Mouse (Mus musculus): ENCODE results near the gene Gal3st2c. TPM values are rescaled to one million over a fixed set of nuclear protein-coding genes. Genes with fewer than 3 reads are reported as not detected.
"Not testable (repeated sequence)": the region's sequence is repeated elsewhere in the genome, so short reads cannot be mapped to it uniquely, and the experiment has no call there.

The Gal3st2c gene
- polyA plus RNA-seq, 1 experiment from 2014 or later, result not detected

DNA sequence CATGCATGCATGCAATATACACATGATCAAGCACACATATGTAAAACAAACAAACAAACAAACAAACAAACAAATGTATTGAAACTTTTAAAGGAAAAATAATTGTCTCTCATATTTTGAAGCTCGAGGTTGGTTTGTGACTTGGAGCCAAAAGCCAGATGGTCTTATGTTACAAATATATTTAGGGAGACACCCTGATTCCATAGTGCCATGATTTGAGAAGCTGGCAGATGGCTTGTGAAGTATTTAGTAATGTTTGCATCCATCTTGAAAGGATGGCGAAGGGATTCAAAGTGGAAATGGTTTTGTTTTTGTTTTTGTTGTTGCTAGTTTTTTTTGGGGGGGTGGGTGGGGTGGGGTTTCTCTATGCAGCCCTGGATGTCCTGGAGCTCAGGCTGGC, 10.7 kb downstream of the Gal3st2c start:
- Histone ChIP-seq H3K36me3 (no peaks in the 10 kb centered on the region), H3K4me1 (replicated peaks) (no peaks in the 10 kb centered on the region), H3K27ac (no peak overlapping the region), H3K27me3 (no peaks in the 10 kb centered on the region), H3K9ac (replicated peaks) (no peak overlapping the region), H3K4me3 (replicated peaks) (no peak overlapping the region), H3K9me3 (no peaks in the 10 kb centered on the region), H3K4me2 (no peak overlapping the region)
- ATAC-seq (ENCODE audit: insufficient number of reproducible peaks, insufficient read depth, low FRiP score, low TSS enrichment, low read depth), result no peak
- WGBS, result 78% methylated on average over 2 of the region's 2 CpGs

DNA sequence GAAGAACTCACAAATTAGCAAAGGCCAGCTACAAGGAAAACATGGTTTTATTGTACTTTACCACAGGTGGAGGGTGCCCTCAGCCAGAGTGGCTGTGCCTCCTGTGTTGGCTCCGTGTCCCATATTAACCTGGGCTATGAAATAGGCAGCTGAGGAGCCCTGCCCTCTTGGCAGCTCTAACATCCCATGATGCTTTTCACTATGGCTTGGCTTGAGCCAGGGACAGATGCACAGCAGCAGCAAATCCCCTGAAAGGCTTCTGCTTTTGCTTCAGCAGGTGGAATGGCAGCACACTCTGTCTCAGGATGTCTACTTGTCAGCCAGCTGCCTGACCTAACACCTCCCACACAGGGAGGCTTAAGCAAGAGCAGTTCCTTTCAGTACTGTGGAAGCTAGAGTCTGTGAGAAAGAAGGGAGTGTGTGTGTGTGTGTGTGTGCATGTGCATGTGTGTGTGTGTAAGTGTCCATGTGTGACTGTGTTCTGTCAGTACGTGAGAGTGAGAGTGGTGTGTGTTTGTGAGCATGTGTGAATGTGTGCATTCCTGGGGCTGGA, 15.7 kb downstream of the Gal3st2c start:
- not testable (repeated sequence) for H3K9ac ChIP-seq (replicated peaks); H3K4me3 ChIP-seq (replicated peaks); H3K27me3 ChIP-seq; H3K36me3 ChIP-seq; H3K4me1 ChIP-seq (replicated peaks); H3K27ac ChIP-seq; ATAC-seq (ENCODE audit: insufficient number of reproducible peaks, insufficient read depth, low FRiP score, low TSS enrichment, low read depth); H3K4me2 ChIP-seq; H3K9me3 ChIP-seq
- 72% methylated on average over 2 of the region's 2 CpGs for WGBS

DNA sequence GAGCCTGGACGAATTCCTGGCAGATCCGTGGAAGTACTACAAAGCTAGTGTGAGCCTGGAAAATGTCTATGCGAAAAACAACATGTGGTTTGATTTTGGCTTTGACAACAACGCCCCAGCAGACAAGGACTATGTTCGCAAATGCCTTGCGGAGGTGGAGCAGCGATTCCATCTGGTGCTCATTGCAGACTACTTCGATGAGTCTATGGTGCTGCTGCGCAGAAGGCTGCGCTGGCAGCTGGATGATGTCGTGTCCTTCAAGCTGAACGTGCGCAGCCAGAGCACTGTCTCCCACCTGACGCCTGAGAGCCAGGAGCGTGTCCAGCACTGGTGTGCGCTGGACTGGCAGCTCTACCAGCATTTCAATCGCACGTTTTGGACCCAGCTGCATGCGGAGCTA, 18.5 kb downstream of the Gal3st2c start:
- H3K27me3 ChIP-seq; H3K9me3 ChIP-seq; H3K4me3 ChIP-seq (replicated peaks); H3K36me3 ChIP-seq; H3K4me1 ChIP-seq (replicated peaks); H3K27ac ChIP-seq; H3K9ac ChIP-seq (replicated peaks); H3K4me2 ChIP-seq: not testable (repeated sequence)
- WGBS, result 76% methylated on average over 16 of the region's 19 CpGs
- peak; percentile 52; the same call in 1 of the 2 replicates for ATAC-seq (ENCODE audit: insufficient number of reproducible peaks, insufficient read depth, low FRiP score, low TSS enrichment, low read depth)

DNA sequence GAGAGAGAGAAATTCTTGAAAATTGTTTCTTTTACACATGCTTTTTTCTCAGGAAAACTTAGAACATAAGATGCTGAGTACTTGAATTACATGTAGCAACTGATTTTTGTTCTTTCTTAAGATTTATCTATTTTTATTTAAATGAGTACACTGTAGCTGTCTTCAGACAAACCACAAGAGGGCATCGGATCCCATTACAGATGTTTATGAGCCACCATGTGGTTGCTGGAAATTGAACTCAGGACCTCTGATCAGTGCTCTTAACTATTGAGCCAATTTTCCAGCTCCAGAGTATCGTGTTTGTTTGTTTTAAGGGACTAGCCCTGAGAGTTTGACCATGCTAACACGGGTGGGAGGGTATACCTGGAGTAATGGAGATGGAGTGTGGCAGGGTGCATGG, 21.3 kb downstream of the Gal3st2c start:
- Histone ChIP-seq H3K27ac (no peak overlapping the region), H3K36me3 (no peaks in the 10 kb centered on the region), H3K9ac (replicated peaks) (no peak overlapping the region), H3K9me3 (no peaks in the 10 kb centered on the region), H3K27me3 (no peaks in the 10 kb centered on the region), H3K4me2 (no peak overlapping the region), H3K4me3 (replicated peaks) (no peak overlapping the region), H3K4me1 (replicated peaks) (no peaks in the 10 kb centered on the region)
- WGBS, result 68% methylated on average over 3 of the region's 3 CpGs
- no peak for ATAC-seq (ENCODE audit: insufficient number of reproducible peaks, insufficient read depth, low FRiP score, low TSS enrichment, low read depth)

DNA sequence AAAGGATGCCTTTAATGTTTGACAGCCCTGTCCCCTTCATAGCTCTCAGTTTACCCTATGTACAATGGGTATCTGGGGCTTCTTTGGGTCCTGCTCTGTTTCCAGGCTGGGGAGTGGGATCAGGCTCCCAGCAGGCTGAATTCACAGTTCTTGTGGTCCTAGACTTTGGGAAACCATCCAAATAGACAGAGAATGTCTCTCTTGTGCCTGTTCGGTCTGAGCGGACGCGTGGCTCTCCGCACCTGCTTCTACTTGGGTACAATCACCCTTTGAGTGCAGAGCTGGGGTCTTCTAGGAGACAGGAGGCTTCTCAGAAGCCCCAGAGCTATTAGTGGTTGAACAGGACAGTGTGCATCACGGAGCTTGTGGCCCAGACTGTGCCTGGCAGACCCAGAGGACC, 29.8 kb downstream of the Gal3st2c start, which contains the start of gene Neu4:
Gene Neu4, plus strand, starts transcription at position 301 of the 400 bp plus-strand sequence.
- no peak for ATAC-seq (ENCODE audit: insufficient number of reproducible peaks, insufficient read depth, low FRiP score, low TSS enrichment, low read depth)
- Histone ChIP-seq H3K36me3 (no peaks in the 10 kb centered on the region), H3K9me3 (no peaks in the 10 kb centered on the region), H3K4me3 (replicated peaks) (no peak within 1 kb of the TSS), H3K27ac (no peak within 1 kb of the TSS), H3K27me3 (no peaks in the 10 kb centered on the region), H3K4me1 (replicated peaks) (no peaks in the 10 kb centered on the region), H3K4me2 (no peak within 1 kb of the TSS), H3K9ac (replicated peaks) (no peak within 1 kb of the TSS)
- WGBS, result 83% methylated on average over 6 of the region's 6 CpGs

DNA sequence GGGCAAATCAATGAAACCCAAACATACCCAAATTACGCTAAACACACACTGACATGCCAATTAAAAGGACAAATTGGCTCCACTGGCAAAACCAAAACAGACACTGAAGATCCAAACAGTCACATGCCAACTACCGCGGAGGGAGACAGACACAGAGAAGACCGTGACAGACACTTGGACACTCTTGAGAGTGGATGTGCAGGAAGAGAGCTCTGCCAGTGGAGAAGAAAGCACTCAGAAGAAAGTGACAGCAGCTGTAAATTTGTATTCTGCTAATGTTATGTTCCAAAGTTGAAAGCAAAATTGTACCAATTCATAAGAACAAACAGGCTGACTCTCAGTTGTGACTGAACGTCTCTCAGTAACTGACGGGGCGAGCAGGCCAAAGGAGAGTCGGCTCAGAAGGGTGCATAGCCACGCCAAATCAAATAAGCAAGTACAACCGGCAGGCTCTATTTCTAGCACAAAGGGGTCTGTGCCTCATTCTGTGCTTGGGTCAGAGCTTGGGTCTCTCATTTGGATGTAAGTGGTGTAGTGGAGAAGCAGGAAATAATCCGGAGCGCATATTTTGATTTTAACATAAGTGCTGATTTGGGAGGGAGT, 37.3 kb downstream of the Gal3st2c start:
- Histone ChIP-seq H3K4me1 (replicated peaks) (no peaks in the 10 kb centered on the region), H3K9ac (replicated peaks) (no peak overlapping the region), H3K4me3 (replicated peaks) (no peak overlapping the region), H3K9me3 (no peaks in the 10 kb centered on the region), H3K27me3 (no peaks in the 10 kb centered on the region), H3K27ac (no peak overlapping the region), H3K4me2 (no peak overlapping the region), H3K36me3 (no peaks in the 10 kb centered on the region)
- no peak for ATAC-seq (ENCODE audit: insufficient number of reproducible peaks, insufficient read depth, low FRiP score, low TSS enrichment, low read depth)
- 90% methylated on average over 12 of the region's 12 CpGs for WGBS

DNA sequence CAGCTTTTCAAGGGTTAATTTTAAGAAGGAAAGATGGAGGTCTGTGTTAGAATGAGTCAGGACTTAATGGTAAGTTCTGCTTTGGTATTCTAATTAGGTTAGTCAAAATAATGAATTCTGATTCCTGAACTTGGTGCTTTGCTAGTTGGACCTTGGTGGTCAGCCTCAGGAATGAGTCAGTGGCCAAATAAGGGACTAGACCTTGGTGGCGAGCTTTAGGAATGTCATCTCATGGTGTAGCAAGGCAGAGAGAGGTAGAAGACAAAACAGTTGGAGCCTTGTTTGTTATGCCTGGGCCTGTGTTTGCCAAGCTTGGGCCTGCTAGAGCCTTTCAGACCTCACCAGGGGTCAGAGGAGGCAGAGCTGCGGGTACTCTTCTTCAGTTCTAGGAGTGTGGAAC, 38.4 kb downstream of the Gal3st2c start:
- H3K4me1 ChIP-seq (replicated peaks), result no peaks in the 10 kb centered on the region
- no peak for ATAC-seq (ENCODE audit: insufficient number of reproducible peaks, insufficient read depth, low FRiP score, low TSS enrichment, low read depth)
- H3K27ac ChIP-seq, result no peak overlapping the region
- no peaks in the 10 kb centered on the region for H3K9me3 ChIP-seq
- no peaks in the 10 kb centered on the region for H3K36me3 ChIP-seq
- WGBS, result 94% methylated on average over 2 of the region's 2 CpGs
- H3K9ac ChIP-seq (replicated peaks), result no peak overlapping the region
- no peak overlapping the region for H3K4me2 ChIP-seq
- H3K27me3 ChIP-seq, result no peaks in the 10 kb centered on the region
- no peak overlapping the region for H3K4me3 ChIP-seq (replicated peaks)

DNA sequence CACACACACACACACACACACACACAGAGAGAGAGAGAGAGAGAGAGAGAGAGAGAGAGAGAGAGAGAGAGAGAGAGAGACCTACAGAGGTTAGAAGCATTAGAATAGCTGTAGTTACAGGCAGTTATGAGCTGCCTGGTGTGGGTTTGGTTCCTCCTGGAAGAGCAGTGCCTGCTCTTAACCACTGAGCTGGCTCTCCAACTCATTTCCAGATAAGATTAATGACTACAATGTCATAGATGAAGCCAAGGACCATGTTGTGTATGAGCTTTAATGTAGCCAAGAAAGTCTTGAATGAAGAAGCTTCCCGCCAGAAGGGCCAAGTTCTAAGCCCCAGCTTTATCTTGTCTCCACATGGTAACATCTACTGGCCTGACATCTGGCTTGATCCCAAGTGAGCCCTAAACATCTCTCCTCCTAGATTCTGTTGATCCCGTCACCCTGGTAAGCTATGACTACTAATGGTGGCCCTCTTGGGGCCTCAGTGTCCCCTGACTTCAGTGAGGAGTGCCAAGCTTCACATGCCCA, 42.8 kb downstream of the Gal3st2c start:
- no peak overlapping the region for H3K4me2 ChIP-seq
- 91% methylated on average over 2 of the region's 2 CpGs for WGBS
- no peaks in the 10 kb centered on the region for H3K9me3 ChIP-seq
- ATAC-seq (ENCODE audit: insufficient number of reproducible peaks, insufficient read depth, low FRiP score, low TSS enrichment, low read depth), result no peak
- no peaks in the 10 kb centered on the region for H3K27me3 ChIP-seq
- H3K36me3 ChIP-seq, result no peaks in the 10 kb centered on the region
- peaks cover 9% of the 10 kb centered on the region for H3K4me1 ChIP-seq (replicated peaks)
- H3K4me3 ChIP-seq (replicated peaks), result no peak overlapping the region
- no peak overlapping the region for H3K27ac ChIP-seq
- H3K9ac ChIP-seq (replicated peaks), result no peak overlapping the region

DNA sequence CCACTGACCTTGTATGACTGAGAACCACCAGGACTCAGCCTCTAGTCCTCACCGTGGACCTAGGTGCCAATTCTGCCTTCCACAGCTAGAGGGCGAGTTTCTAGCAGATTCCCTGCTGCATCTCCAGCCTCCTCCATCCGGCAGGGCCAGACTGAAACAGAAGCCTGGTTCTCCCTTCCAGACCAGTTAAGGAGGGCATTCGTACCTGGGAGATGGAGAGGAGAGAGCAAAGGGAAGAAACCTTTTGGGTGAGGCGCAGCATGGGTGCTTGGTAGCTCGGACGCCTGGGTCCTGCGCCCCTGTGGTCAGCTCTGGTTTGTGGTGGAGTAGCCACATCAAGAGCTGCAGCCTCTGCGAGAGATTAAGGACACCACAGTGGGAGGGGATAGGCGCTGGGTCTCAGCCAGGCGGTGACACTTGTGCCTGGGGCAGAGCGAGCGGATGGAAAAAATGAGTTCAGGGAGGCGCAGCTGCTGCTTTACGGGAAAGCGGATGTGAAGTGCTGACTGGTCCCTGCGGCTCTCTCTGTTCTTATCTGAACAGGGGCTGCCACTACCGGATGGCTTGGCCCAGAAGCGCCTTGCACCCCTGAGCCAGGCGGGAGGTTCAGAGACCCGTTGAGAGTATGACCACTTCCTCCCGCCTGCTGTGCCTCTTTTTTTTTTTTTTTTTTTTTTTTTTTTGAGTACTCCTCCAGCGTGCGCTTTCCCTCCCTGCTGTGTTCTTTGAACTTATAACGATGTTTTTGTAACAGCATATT, 44.9 kb downstream of the Gal3st2c start:
- Histone ChIP-seq H3K4me1 (replicated peaks) (peaks cover 9% of the 10 kb centered on the region), H3K36me3 (no peaks in the 10 kb centered on the region), H3K4me2 (peak overlapping the region; percentile 78), H3K27me3 (no peaks in the 10 kb centered on the region), H3K27ac (peak overlapping the region; percentile 82), H3K9ac (replicated peaks) (peak overlapping the region; percentile 34; the same call in 1 of the 2 replicates), H3K9me3 (no peaks in the 10 kb centered on the region), H3K4me3 (replicated peaks) (peak overlapping the region; percentile 40)
- ATAC-seq (ENCODE audit: insufficient number of reproducible peaks, insufficient read depth, low FRiP score, low TSS enrichment, low read depth), result peak; percentile 83
- WGBS, result under 1% methylated on average over 25 of the region's 25 CpGs

DNA sequence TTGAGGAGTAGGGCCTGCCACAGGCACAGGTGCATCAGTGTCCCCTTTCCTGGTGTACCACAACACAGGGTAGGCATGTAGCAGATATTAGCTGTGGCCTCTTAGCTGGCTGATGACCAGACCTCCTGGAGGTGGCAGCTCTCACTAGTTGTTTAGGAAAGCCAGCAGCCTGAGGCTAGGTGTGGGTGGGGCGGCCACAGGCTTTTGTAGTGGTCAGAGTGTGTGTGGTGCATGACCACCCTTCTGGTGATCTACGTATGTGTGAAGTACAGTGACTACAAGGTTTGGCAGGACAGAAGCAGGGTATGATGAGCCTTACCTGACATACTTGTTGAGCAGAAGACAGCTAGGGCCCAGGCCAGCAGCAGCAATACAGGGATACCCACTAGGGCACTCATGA, 50.1 kb downstream of the Gal3st2c start:
- Histone ChIP-seq H3K4me3 (replicated peaks) (no peak overlapping the region), H3K4me2 (no peak overlapping the region), H3K4me1 (replicated peaks) (peaks cover 3% of the 10 kb centered on the region), H3K27me3 (no peaks in the 10 kb centered on the region), H3K9me3 (no peaks in the 10 kb centered on the region), H3K36me3 (no peaks in the 10 kb centered on the region), H3K9ac (replicated peaks) (no peak overlapping the region), H3K27ac (no peak overlapping the region)
- 90% methylated on average over 2 of the region's 2 CpGs for WGBS
- ATAC-seq (ENCODE audit: insufficient number of reproducible peaks, insufficient read depth, low FRiP score, low TSS enrichment, low read depth), result no peak

DNA sequence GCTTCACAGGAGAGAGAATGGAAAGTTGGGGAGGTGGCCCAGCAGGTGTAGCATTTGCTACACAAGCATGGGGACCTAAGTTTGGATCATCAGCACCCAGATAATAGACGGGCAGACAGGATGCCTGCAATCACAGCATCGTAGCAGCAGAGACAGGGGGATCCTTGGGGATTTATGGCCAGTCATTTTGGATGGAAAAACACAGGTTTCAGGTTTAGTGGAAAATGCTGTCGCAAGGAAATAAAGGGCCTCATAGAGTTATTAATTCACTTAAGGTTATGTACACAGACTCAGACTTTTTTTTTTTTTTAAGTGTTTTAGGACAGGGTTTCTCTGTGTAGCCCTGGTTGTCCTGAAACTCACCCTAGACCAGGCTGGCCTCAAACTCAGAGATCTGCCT, 55.2 kb downstream of the Gal3st2c start:
- ATAC-seq (ENCODE audit: insufficient number of reproducible peaks, insufficient read depth, low FRiP score, low TSS enrichment, low read depth), result no peak
- no peak overlapping the region for H3K4me3 ChIP-seq (replicated peaks)
- no peaks in the 10 kb centered on the region for H3K36me3 ChIP-seq
- 67% methylated on average over 3 of the region's 3 CpGs for WGBS
- H3K27ac ChIP-seq, result no peak overlapping the region
- H3K27me3 ChIP-seq, result no peaks in the 10 kb centered on the region
- no peak overlapping the region for H3K4me2 ChIP-seq
- H3K4me1 ChIP-seq (replicated peaks), result no peaks in the 10 kb centered on the region
- no peaks in the 10 kb centered on the region for H3K9me3 ChIP-seq
- H3K9ac ChIP-seq (replicated peaks), result no peak overlapping the region

Measured in limb, embryonic 12.5 days (tissue).